Mouse (Mus musculus): Measurements from ENCODE around the gene Serpina3m.
A peak's percentile ranks its signal among the peaks of the same experiment; 100 is the strongest.
"Not testable (repeated sequence)": the region's sequence is repeated elsewhere in the genome, so short reads cannot be mapped to it uniquely, and the experiment has no call there.

Gene Serpina3m

DNA sequence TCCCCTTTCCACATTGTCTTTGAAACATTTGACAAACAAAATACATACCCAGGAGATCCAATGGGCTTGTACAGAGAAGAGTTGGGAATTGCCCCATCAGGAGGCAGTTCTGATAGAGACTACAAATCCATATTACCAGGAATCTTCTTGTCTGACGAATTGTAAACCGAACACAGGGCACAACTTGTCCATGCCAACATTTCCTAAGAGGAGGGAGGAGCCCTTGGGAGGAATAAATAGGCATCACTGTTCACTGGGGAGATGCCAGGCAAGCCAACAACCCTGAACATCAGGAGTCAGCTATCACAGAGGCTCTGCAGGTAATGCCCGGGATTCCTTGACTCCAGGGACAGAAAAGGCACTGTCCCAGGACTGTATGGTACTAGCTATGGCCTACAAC is at the start of gene Serpina3m, which contains the start of gene Serpina3k:
Gene Serpina3m (plus strand): TSS at position 261 of the 400 bp plus-strand sequence.
Gene Serpina3k (plus strand): TSS at position 261 of the 400 bp plus-strand sequence.
- not testable (repeated sequence) for ATAC-seq (ENCODE audit: low TSS enrichment)

DNA sequence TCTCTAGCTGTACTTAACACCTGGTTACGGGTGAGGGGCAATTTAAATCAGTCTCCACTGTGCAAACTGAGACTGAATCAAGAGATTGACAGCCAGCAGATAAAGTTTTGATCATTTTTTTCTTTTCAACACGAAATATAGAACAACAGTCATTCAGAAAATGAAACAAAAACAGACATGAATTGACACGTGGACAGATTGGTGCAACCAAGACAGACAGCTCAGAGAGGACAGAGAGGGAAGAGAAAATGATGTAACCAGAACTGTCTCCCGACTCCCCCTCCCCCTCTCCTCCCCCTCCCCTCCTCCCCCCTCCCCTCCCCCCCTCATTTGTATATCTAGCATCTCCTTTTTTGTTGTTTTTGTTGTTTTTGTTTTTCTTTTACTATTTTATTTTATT is 48.4 kb upstream of the Serpina3m start:
- no peak for ATAC-seq (ENCODE audit: low TSS enrichment)

DNA sequence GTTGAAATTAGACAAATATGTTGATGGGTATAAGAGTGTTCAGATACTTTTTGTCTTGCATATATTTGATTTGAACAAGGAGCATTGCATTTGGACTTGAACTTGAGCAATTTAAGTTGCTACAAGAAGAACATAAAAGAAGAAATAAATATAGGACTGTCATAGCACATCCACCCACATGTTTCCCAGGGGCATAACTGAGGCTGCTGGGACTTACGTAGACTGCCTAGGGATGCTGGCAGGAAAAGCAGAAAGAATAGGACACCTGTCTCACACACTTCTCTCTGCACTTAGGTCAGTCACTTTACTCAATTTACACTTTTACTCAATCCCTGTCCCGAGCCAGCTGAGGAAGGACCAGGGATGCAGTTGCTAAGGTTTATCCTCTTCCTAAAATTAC is 44.3 kb upstream of the Serpina3m start:
- peak; percentile 36; the same call in 1 of the 2 replicates for ATAC-seq (ENCODE audit: low TSS enrichment)

DNA sequence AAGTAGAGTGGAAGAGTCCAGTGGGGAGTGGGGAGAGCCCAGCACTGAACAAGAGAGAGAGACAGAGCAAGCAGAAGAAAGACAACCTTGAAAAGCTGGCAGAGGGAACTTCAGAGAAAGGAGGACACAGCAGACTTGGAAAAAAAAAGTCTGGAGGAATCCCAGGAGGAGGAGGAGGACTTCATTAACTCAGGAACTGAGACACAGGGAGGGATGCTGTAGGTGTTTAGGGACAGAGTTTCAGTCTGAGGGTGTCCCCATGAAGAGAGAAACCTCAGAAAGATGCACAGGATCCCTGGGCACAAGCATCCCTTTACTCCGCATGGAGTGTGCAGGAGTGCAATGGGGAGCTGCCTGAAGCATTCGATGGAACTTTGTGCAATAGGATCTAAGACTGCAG is 40.2 kb upstream of the Serpina3m start:
- peak; percentile 95 for ATAC-seq (ENCODE audit: low TSS enrichment)

DNA sequence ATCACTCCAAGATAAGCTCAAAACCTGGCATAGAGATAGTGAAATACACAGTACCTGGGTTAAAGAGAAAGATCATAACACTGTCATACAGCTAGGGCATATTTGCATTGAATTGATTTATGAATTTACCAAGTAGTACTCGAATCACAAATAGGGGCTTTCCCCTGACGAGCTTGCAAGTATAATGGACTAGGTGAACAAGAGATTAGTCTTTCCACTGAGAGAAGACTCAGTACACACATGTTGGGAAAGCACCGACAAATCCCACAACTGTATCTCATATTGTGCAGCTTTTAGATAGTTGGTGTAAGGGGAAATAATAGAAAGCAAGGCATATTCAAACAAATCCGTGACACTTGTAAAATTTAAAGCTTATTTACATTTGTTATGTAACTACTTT is 32.3 kb upstream of the Serpina3m start:
- no peak for ATAC-seq (ENCODE audit: low TSS enrichment)

DNA sequence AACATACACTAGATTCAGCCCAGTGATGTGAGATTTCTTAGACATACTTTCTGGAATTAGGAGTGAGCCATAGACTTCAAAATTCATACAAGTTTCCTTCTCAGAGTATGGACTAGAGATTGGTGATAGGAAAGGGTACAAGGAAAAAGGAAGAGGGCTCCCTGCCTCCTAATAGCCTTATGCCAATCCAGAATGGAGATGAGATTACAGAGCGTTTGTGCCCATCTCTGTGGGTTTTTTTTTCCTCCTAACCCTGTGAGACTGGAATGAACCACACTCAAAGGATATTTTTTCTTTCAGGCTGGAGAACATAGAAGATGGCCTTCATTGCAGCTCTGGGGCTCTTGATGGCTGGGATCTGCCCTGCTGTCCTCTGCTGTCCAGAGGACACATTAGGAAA is 24.0 kb upstream of the Serpina3m start, which contains the start of gene Serpina3j:
Gene Serpina3j (plus strand): TSS at position 301 of the 400 bp plus-strand sequence.
- ATAC-seq (ENCODE audit: low TSS enrichment): no peak

DNA sequence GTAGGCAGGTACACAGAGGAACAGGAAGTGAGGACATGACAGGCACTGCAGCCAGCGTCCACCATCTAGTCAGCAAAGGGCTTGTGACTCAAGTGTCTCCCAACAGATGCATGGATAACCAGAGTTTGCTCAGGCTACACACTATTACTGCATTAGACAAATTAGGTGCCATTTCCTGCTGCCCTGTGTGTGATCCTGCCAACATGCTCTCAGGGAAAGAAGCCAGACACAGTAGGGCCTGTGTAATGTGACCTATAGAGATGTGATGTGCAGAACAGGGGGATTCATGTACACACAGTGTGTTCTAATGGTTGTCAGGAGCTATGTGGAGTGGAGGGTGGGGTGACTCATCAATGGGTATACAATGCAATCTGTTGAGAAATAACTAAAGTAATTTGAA is 15.8 kb upstream of the Serpina3m start:
- no peak for ATAC-seq (ENCODE audit: low TSS enrichment)

DNA sequence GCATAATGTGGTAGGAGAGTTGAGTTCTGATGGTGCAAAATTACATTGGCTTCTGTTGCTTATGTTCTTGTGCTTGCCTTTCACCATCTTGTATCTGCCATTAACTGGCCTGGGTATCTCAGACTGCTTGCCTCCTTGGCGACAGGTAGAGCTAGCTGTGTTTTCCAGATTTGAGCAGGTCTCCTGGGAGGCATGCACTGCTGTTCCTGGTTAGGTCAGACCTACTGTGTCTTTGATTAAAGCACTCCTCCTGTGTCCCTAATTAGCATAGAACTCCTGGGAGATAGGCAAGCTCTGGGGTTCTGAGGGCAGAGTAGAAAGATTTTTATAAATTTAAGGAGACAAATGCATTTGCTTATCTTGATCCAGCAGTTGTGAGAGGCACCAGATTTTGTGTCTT is 6.6 kb upstream of the Serpina3m start:
- ATAC-seq (ENCODE audit: low TSS enrichment): no peak

DNA sequence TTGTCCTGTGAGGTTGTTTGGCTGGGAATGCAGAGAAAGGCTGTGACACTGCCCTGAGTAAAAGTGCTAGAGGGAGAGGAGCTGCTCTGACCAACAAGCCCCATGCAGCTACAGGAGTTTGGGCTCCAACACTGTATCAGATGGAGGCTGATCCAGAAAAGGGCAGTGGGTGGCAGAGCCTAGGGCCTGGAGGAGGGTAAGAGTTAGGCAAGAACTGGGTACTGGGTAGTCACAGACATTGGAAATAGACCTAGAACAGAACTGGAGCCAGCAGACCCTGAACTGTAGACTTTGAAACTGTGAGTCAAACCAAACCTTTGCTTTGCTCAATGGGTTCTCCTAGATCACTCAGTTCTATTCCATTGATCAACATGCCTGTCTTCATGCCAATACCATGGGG is 1.4 kb upstream of the Serpina3m start:
- not testable (repeated sequence) for ATAC-seq (ENCODE audit: low TSS enrichment)

DNA sequence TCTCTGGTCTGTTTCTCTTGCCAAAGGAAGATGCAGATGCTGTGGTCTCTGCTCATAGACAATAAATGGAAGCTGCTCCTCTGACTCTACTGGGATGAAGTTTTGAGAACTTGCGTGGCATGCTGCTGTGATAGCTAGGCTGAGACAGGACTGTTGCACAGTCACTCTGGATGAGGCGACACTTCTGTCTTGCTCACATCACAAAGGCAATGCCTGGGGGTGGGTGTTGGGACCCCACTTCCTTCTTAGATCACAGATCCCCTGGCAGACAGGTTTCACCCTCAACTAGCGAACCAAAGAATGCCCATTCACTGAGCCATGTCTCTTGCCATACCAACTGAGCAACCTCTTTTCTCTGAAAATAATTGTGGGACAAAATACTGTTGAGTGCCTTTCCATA is 419 bp downstream of the Serpina3m start:
- ATAC-seq (ENCODE audit: low TSS enrichment): no peak

DNA sequence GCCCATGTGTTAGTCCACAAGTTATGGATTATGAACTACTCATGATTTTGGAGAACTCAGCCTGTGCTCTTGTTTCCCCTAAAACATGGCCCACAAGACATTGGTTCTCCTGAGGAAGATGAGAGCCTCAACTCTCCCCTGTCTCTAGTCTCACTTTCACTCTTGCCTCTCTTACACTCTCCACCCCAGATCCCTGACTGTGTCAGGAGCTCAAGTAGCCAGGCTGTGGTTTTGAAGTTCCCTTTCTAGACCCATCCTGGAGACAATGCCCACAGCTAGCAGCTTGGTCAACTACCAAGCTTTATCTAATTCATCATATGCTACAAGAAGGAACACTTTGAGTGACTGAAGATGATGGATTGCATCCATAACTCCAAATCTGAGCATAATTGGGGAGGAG is 4.2 kb downstream of the Serpina3m start:
- not testable (repeated sequence) for ATAC-seq (ENCODE audit: low TSS enrichment)

DNA sequence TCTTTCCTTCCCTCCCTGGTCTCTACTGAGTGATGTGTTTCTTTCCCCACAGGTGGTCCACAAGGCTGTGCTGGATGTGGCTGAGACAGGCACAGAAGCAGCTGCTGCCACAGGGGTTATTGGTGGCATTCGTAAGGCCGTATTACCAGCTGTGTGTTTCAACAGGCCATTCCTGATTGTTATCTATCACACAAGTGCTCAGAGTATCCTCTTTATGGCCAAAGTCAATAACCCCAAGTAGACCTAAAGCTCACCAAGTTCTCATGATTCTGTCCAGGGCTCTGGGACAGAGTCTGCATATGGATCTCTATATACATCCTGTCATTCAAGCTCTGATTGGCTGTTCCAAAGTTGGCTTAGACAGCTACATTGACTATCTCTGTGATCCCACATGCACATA is 6.9 kb downstream of the Serpina3m start:
- ATAC-seq (ENCODE audit: low TSS enrichment): no peak

DNA sequence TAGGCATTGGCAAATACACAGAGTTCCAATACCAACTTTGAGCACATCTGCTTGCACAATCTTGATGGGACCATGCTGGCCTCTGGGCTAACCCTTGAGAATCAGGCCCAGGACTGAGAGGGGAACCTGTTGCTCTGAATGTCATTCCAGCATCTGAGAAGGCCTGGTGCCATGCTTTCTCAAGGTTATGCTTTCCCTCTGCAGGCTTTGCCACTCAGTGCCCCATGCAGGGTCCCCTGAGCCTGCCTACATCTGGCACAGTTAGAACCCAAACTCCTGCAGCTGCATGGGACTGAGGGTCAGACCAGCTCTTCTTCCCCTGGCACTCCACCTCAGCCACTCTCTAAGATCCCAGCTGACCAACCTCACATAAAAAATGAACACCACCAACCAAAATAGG is 7.4 kb downstream of the Serpina3m start:
- no peak for ATAC-seq (ENCODE audit: low TSS enrichment)

DNA sequence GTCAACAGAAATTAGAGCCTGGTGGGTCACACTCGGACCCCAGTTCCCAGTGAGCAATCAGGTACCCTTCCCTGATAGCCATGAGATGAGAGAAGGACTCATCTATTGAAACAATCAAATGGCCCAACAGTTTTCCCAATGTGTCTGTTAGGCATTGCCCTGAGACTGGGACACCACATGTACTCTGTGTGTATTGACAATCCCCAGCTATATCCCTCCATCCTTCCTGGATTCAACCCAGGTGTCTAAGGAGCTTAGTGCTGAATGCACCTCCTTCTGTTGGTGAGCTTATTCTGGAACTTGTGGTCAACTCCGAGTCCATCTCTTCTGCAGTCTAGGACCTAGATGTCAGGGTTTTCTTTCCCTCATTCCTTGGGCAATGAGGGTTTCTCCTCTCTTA is 8.8 kb downstream of the Serpina3m start:
- ATAC-seq (ENCODE audit: low TSS enrichment): no peak

DNA sequence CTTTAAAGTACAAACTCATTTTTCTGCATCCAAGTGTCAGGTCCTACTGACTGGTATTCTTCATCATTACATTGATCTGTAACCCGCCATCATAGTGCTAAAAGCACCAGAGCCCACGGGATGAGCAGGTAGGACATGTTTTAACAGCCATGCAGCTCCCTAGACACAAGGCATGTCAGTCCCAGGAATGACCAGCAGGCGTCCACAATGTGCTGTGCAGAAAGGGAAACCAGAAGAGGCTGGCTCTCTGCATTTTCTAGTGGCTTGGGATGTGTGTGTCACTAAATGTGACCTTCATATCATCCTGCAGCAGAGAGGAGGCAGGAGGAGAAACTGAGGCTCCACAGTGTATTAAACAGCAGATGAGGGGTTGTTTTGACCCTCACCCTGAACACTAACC is 13.5 kb downstream of the Serpina3m start:
- ATAC-seq (ENCODE audit: low TSS enrichment): peak; percentile 76; the same call in 1 of the 2 replicates

DNA sequence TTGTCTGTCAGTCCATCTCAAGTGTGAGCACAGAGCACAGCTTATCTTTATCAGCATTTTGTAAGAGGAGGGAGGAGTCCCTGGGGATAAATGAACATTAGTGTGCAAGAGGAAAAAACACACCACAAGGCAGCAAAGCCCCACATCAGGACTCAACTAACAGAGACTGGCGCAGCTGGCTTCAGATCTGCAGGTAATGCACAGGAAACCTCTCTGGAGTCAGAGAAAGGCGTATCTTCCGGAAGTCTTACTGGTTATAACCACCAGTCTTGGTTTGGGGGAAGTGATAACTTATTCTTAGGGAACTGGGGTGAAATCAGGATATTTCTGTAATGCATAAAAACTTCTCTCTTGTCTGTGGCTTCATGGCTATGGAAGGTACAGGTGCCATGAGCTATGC is 17.7 kb downstream of the Serpina3m start:
- no peak for ATAC-seq (ENCODE audit: low TSS enrichment)

DNA sequence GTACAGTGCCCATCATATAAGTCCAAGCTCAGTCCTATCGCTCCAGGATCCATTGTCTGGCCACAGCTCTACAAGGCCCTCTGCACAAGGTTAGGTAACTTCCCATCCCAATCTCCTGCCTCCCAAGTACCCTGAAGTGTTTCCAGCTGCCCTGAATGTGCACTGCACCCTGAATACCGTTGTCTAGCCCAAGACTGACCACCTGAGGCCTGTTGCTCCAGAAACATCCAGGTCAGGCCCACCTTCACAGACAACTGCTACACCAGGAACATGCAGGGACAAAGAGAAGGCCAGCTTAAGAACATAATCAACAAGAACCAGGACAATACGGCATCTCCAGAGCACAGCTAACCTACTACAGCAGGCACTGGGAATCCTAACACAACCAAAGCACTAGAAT is 31.7 kb downstream of the Serpina3m start:
- no peak for ATAC-seq (ENCODE audit: low TSS enrichment)

DNA sequence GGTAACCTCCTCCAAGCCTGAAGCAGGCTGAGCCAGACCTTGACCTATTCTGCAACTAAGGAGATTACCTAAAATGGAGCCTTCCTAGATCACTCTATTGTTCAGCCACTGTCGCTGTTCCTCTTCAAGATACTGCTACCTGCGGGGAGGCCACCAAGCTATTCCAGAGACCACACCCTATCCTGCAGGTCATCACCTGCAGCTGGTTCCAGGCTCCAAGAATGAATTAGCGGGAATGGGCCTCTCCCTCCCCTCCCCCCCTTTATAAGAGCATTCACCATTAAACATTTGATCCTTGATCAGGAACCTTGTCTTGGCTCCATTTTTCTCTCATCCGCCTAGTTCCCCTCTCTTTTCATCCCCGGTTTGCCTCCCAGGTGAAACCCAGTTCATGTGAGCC is 38.9 kb downstream of the Serpina3m start:
- ATAC-seq (ENCODE audit: low TSS enrichment): not testable (repeated sequence)

DNA sequence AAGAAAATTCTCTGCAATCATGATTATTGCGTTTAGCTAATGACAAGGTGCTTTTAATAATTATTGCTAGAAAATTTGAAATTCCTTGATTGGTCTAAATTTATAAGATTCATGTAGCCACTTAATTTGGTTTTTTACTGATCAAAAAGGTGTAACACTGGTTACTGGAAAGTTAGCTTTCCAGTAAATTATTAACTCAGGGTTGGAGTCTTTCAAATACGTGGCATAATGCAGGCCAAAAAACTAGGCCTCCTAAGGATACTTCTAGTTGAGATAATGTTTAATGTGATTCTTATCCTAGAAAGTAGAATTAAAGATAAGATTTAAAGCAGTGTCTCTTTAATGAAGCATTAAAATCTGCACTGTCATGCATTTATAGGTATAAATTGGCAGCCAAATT is 40.1 kb downstream of the Serpina3m start:
- not testable (repeated sequence) for ATAC-seq (ENCODE audit: low TSS enrichment)

DNA sequence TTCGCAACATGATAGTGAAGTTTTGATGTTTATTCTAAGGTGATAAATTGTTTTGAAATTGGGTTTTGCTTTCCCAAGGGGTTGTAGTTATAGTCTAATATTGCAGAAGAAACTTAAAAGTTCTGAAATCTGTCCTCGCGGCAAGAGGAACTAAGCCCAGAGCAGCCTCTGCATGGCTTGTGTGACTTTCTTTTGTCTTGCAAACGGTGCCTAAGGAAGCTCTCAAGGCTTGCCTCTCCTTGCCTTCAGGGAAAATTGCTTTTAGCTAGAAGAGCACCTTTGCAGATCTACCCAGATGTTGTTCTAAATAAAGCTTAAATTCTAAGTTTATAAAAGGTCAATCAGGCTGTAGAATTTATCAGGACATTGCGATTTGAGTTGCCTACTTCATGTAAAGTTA is 40.5 kb downstream of the Serpina3m start:
- not testable (repeated sequence) for ATAC-seq (ENCODE audit: low TSS enrichment)

DNA sequence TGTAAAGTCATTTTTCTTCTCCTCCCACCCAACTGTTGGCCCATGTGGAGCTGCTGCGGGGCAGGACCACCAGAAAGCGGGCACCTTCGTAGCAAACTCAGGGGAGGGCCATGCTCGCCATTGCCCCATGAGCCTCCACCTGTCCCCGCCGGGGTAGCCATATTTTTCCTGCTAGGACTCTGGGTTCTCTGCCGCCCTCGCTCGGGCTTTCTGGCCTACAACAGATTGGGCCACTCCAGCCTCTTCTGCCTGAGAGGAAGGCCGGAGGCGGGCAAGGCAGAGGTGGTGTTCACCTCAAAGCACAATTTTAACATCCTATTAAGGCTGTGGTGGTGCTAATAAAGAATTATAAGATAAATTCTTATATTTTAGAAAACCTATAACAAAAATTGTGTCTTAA is 41.6 kb downstream of the Serpina3m start:
- ATAC-seq (ENCODE audit: low TSS enrichment): no peak

DNA sequence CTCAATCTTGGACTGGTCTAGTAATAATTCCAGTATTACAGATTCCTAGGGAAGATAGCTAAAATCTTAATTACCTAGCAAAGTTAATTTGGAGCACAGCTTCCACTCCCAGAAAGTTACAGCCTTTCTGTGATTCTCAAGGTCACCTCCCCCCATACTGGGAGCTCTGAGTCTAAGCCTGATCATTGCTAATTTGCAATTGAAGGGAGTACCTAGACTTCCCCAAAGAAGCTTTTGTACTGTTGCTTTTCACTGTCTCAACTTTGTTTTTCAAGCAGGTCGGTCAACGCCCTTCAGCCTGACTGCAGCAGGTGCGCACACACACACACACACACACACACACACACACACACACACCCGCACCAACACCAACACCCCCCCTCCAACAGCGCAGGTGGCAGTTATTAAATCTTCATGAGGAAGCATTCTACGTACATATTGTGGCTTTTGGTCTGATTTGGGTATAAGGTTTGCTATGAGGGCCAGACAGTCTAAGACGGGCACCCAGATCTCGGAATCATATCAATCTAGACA is 42.9 kb downstream of the Serpina3m start:
- not testable (repeated sequence) for ATAC-seq (ENCODE audit: low TSS enrichment)

DNA sequence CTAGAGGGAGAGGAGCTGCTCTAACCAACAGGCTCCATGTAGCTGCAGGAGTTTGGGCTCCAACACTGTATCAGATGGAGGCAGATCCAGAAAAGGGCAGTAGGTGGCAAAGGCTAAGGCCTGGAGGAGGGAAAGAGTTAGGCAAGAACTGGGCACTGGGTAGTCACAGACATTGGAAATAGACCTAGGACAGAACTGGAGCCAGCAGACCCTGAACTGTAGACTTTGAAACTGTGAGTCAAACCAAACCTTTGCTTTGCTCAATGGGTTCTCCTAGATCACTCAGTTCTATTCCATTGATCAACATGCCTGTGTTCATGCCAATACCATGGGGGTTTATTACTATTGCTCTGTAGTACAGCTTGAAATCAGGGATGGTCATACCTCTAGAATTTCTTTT is 47.7 kb downstream of the Serpina3m start:
- not testable (repeated sequence) for ATAC-seq (ENCODE audit: low TSS enrichment)

DNA sequence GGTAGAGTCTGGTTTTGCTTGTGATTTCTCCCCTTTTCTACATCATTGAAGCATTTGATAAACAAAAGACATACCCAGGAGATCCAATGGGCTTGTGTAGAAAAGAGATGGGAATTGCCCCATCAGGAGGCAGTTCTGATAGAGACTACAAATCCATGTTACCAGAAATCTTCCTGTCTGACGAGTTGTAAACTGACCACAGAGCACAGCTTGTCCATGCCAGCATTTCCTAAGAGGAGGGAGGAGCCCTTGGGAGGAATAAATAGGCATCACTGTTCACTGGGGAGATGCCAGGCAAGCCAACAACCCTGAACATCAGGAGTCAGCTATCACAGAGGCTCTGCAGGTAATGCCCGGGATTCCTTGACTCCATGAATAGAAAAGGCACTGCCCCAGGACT is 48.6 kb downstream of the Serpina3m start:
- not testable (repeated sequence) for ATAC-seq (ENCODE audit: low TSS enrichment)
